Mouse (Mus musculus) heart, postnatal 0 days (tissue): ENCODE measurements around the gene Ptpdc1. TPM values are rescaled to one million over a fixed set of nuclear protein-coding genes. Genes with fewer than 3 reads are reported as not detected.
A peak's percentile ranks its signal among the peaks of the same experiment; 100 is the strongest.

Experiments used
- ATAC-seq: fragments of 200-750 bp; cut with Nextera tagmentation; 2 replicates; pipeline ENCODE4 v1.8.0; 2017; ENCODE audit warnings: low read depth, moderate number of reproducible peaks, moderate library complexity; ENCODE audit not compliant: insufficient read depth
- DNase-seq: peaks from one replicate; pipeline ENCODE4 v3.0.0-alpha.2; 2016; ENCODE audit warnings: low spot score
- H3K27ac ChIP-seq: fragments of 300-500 bp; sonication (generic); 2 replicates; pipeline ENCODE4 v1.5.1; 2014; ENCODE audit warnings: low read depth, mild to moderate bottlenecking
- H3K27me3 ChIP-seq: fragments of 300-500 bp; sonication (generic); 2 replicates; pipeline ENCODE4 v1.6.1; 2014; ENCODE audit warnings: low read length, mixed read lengths; ENCODE audit not compliant: control insufficient read depth, insufficient read depth
- H3K36me3 ChIP-seq: fragments of 300-500 bp; sonication (generic); replicated peaks from 2 replicates; pipeline ENCODE4 v1.6.1; 2014; ENCODE audit warnings: low read length, mixed read lengths; ENCODE audit not compliant: control insufficient read depth, insufficient read depth
- H3K4me1 ChIP-seq: fragments of 300-500 bp; sonication (generic); 2 replicates; pipeline ENCODE4 v1.6.1; 2014; ENCODE audit warnings: antibody characterized with exemption; ENCODE audit not compliant: control insufficient read depth, insufficient read depth
- H3K4me2 ChIP-seq: fragments of 300-500 bp; sonication (generic); 2 replicates; pipeline ENCODE4 v1.6.1; 2014; ENCODE audit warnings: low read depth, mild to moderate bottlenecking, low read length, moderate library complexity
- H3K4me3 ChIP-seq: fragments of 300-500 bp; sonication (generic); 2 replicates; pipeline ENCODE4 v1.5.1; 2014; ENCODE audit warnings: low read depth, low read length
- H3K9ac ChIP-seq: fragments of 300-500 bp; sonication (generic); replicated peaks from 2 replicates; pipeline ENCODE4 v1.6.1; 2014; ENCODE audit warnings: low read depth, low read length, mixed read lengths
- H3K9me3 ChIP-seq: fragments of 300-500 bp; sonication (generic); replicated peaks from 2 replicates; pipeline ENCODE4 v1.6.1; 2016; ENCODE audit warnings: low read length; ENCODE audit not compliant: control insufficient read depth
- CTCF ChIP-seq: IDR thresholded peaks from 2 replicates; pipeline ENCODE4 v1.5.1; 2016; ENCODE audit warnings: antibody characterized with exemption, control low read depth, low read depth
- EP300 ChIP-seq: IDR thresholded peaks from 2 replicates; pipeline ENCODE4 v1.6.1; 2016; ENCODE audit warnings: antibody characterized with exemption, low read depth
- WGBS: fragments of 180-500 bp; shearing (Covaris S2); extraction: QIAGEN DNeasy Blood & Tissue Kit; methylation state at CpG from one replicate; pipeline ENCODE4 v1.1.7; 2014; 5-methylcytosine and 5-hydroxymethylcytosine counted together
- polyA plus RNA-seq: library from polyadenylated mRNA; unstranded; fragments of >200 nt; fragmentation: Nextera tagmentation; extraction: Ambion mirVana; gene quantifications from 2 replicates; pipeline ENCODE4 v1.2.1, GENCODE M21; 2015
- total RNA-seq: library from RNA; depleted of rRNA; stranded (reverse); fragments of >200 nt; gene quantifications from 2 replicates; pipeline ENCODE4 v1.2.3, GENCODE M21; 2014; ENCODE audit warnings: low replicate concordance

Gene Ptpdc1
- total and polyA plus RNA-seq, 2 experiments from 2014 or later = 3.1 to 5.6 TPM

DNA sequence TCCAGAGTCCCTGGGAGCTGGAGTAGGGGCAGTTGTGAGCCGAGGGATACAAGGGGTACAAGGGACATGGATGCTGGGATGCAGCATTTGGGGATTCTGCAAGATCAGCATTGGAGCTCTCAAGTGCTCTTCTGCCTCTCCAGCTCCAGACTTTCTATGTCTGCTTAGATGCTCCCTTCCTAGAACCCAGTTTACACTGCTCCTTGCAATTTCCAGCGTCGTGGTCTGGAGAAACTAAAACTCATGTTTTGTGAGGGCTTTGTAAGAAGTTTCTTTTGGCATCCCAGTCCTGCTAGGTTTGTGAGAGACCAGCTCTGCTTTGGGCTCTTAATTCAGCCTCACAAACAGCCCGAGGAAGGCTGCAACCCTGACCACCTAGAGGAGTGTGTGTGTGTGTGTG is 42.0 kb upstream of the Ptpdc1 start:
- no peak for ATAC-seq
- 14% methylated on average over 4 of the region's 4 CpGs for WGBS

DNA sequence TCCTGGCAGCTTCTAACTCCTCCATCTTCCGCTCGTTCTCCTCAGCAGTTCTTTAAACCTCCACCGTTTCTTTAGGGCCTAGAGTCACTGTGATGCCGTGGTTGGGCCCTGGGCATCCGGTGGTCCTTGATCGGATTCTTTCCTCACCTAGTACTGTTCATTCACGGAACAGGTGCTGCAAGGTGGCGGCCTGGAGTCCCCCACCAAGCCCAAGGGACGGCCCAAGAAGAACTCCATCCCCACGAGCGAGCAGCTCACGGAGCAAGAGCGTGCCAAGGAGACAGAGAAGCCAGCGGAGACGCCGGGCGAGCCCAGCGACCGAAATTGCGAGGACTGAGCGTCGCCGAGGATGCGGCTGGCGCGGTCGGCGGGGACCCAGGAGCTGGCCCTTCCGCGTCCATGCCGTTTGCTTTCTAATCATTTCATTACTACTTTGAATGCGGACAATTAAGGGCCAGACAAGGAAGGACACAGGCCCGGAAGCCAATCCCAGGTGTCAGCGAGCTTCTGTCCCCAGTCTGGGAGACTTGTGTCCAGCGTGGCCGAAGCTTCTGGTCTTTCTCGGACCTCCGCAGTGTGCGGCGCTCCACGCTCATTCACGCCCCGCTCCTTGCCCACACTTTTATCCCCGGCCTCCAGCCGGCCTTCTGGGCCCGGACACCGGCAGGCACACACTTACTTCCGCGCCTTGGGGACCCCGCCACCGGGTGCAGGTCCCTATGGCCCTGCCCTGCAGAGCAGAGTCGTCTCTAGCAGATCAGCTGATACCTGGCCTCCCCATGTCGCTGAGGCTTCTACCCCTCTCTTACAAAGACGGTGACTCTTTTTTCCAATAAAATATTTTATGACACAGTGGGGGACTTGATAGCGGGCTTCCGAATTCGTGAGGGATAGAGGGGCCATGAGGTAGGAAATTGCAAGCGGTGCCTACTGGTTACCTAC is 40.5 kb upstream of the Ptpdc1 start:
- Histone ChIP-seq H3K4me2 (no peak overlapping the region), H3K4me1 (0 out of 2 replicates have a peak, but pooled peaks cover 9% of the 10 kb centered on the region), H3K9ac (no peak overlapping the region), H3K9me3 (no peaks in the 10 kb centered on the region), H3K27ac (no peak overlapping the region), H3K27me3 (peaks cover 99% of the 10 kb centered on the region), H3K36me3 (no peaks in the 10 kb centered on the region), H3K4me3 (no peak overlapping the region; the same call in 1 of the 2 replicates)
- no peak for ATAC-seq
- DNase-seq = no peak
- TF ChIP-seq EP300 (no peak), CTCF (no peak)
- 5% methylated on average over 58 of the region's 58 CpGs for WGBS

More for the DNA sequence above, 42.0 kb upstream of the Ptpdc1 start:
- Histone ChIP-seq H3K27me3 (peaks cover 95% of the 10 kb centered on the region), H3K4me2 (no peak overlapping the region), H3K36me3 (no peaks in the 10 kb centered on the region), H3K4me1 (0 out of 2 replicates have a peak, but pooled peaks cover 9% of the 10 kb centered on the region), H3K9me3 (no peaks in the 10 kb centered on the region), H3K4me3 (no peak overlapping the region), H3K27ac (no peak overlapping the region), H3K9ac (no peak overlapping the region)
- no peak for DNase-seq
- TF ChIP-seq CTCF (no peak), EP300 (no peak)

DNA sequence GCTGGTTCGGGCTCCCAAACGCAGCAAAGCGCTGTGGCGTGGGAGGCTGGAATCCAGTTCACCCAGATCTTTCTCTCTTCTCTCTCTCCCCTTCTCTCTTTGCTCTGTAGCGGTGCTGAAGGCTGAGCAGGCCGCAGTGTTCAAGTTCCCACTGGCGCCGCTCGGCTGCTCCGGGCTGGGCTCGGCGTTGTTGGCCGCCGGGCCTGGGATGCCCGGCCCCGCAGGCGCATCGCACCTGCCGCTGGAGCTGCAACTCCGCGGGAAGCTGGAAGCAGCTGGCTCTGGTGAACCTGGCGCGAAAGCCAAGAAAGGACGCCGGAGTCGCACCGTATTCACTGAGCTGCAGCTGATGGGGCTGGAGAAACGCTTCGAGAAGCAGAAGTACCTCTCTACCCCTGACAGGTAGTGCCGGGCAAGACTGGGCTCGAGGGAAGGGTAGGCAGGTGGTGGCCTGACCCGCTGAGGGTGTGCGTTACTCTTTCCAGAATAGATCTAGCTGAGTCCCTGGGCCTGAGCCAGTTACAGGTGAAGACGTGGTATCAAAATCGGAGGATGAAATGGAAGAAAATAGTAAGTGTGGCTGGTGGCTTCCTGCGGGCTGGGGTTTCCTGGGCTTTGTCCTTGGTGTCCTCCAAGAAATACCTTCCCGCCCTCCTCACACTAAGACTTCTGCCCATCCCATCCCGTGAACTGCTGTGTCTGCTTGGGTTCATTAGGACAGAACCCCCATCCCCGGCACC is 39.6 kb upstream of the Ptpdc1 start:
- ATAC-seq = no peak
- Histone ChIP-seq H3K27ac (no peak overlapping the region), H3K9ac (no peak overlapping the region), H3K27me3 (peaks cover 99% of the 10 kb centered on the region), H3K9me3 (no peaks in the 10 kb centered on the region), H3K4me1 (0 out of 2 replicates have a peak, but pooled peaks cover 9% of the 10 kb centered on the region), H3K4me3 (no peak overlapping the region; the same call in 1 of the 2 replicates), H3K36me3 (no peaks in the 10 kb centered on the region), H3K4me2 (no peak overlapping the region)
- no peak for TF ChIP-seq EP300
- TF ChIP-seq CTCF = no peak
- DNase-seq = no peak
- 2% methylated on average over 39 of the region's 39 CpGs for WGBS

DNA sequence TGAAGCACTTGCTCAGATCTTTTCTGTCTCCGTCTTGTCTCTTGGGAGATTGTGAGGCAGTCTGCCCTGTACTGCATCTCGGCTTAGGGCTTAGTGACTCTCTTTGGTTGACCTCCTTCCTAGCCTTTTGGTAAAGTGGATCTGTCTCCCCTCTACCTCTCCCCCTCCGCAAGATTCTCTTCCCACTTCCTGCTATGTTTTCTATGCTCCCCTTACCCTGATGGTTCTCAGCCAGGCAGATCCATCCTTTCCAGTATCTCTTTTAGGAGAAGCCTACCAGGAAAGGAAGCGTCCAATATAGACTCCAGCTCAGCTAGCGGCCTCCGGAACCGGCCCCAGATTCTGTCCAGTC is 38.5 kb upstream of the Ptpdc1 start:
- no peaks in the 10 kb centered on the region for H3K36me3 ChIP-seq

DNA sequence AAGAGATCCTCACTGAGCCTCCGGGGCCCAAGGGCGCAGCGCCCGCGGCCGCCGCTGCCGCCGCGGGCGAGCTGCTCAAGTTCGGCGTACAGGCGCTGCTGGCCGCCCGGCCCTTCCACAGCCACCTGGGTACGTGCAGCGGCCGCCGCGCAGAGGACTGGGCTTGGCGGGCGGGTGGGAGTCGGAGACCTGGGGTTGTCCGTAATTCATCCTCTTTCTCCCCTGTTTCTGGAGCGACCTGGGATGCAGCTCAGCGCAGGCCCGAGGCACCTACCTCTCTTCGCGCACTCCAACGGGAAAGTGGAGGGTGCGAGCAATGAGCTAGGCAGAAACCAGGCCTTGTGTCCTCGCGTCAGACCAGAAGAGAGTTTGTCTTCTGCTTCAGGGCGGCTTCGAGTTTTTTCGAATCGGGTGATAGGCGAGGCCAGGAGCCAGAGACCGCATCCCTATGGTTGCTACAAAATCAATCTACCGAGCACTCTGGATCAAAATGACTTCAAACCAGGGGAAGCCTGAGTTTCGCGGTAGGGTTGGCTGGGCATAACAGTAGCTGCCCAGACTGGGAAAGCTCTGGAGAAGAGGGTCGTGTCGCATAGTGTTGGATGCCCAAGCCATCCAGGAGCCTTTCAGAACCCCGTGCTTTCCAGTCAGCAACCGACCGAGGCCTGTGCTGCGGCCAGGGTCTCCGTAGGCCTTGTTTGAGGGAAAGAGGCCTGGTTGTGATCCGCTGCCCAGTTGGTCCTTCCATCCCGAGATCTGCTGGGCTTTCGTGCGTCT is 37.9 kb upstream of the Ptpdc1 start:
- H3K27me3 ChIP-seq = peaks cover 99% of the 10 kb centered on the region
- DNase-seq (no peak), ATAC-seq (no peak)
- H3K9ac ChIP-seq = no peak overlapping the region
- 0 out of 2 replicates have a peak, but pooled peaks cover 2% of the 10 kb centered on the region for H3K4me1 ChIP-seq
- peak overlapping the region; percentile 58 for H3K4me2 ChIP-seq
- H3K27ac ChIP-seq = no peak overlapping the region
- H3K36me3 ChIP-seq = no peaks in the 10 kb centered on the region
- TF ChIP-seq CTCF (no peak), EP300 (no peak)
- H3K9me3 ChIP-seq = no peaks in the 10 kb centered on the region
- 9% methylated on average over 40 of the region's 54 CpGs for WGBS
- H3K4me3 ChIP-seq = peak overlapping the region; percentile 42

More for the DNA sequence above, 38.5 kb upstream of the Ptpdc1 start:
- no peak for DNase-seq
- H3K9me3 ChIP-seq = no peaks in the 10 kb centered on the region
- no peak for TF ChIP-seq CTCF
- no peak for TF ChIP-seq EP300
- H3K27me3 ChIP-seq = peaks cover 99% of the 10 kb centered on the region
- 0 out of 2 replicates have a peak, but pooled peaks cover 8% of the 10 kb centered on the region for H3K4me1 ChIP-seq
- H3K9ac ChIP-seq = no peak overlapping the region
- no peak overlapping the region for H3K4me3 ChIP-seq
- WGBS = 27% methylated on average over 7 of the region's 7 CpGs
- ATAC-seq = no peak
- H3K27ac ChIP-seq = no peak overlapping the region
- H3K4me2 ChIP-seq = no peak overlapping the region
